Mouse (Mus musculus) adrenal gland, postnatal 4 days (tissue): ENCODE measurements around the gene Troap. TPM values are rescaled to one million over a fixed set of nuclear protein-coding genes. Genes with fewer than 3 reads are reported as not detected.
A peak's percentile ranks its signal among the peaks of the same experiment; 100 is the strongest.

ENCODE experiments used
- DNase-seq, 2 experiments: peaks; one replicate each; pipeline ENCODE4 v3.0.0; 2021 to 2022; ENCODE audit warnings: low spot score in 2 of 2, mixed read lengths in 2 of 2
- total RNA-seq, 2 experiments: library from RNA; stranded (reverse); gene quantifications; 2 replicates each; pipeline ENCODE4 v1.2.3; 2021

The Troap gene
- total RNA-seq, 2 experiments from 2014 or later, result 14.5 to 17.1 TPM

- DNase-seq, result no peak
Observed at GRCm38 (mm10) chr15:99083867-99084557, 9.6 kb downstream of the Troap start.

- no peak for DNase-seq
Observed at GRCm38 (mm10) chr15:99084618-99085017, 10.2 kb downstream of the Troap start.

GRCm38 (mm10) chr15:99085997-99086396 is 11.6 kb downstream of the Troap start:
- DNase-seq, result no peak

- DNase-seq, result no peak
Observed at GRCm38 (mm10) chr15:99087253-99088075, 13.1 kb downstream of the Troap start, which contains the start of gene C1ql4. Gene C1ql4, minus strand, starts transcription at chr15:99087817.

- DNase-seq, result peak; percentile 68 to 81
Observed at GRCm38 (mm10) chr15:99088292-99088691, 13.9 kb downstream of the Troap start.

- no peak for DNase-seq
Observed at GRCm38 (mm10) chr15:99089069-99089468, 14.7 kb downstream of the Troap start.

GRCm38 (mm10) chr15:99092870-99093269 is 18.5 kb downstream of the Troap start, which contains the start of gene Dnajc22:
Gene Dnajc22, plus strand, starts transcription at chr15:99093170.
- DNase-seq, result no peak

- no peak for DNase-seq
Observed at GRCm38 (mm10) chr15:99093291-99094258, 19.2 kb downstream of the Troap start.

- DNase-seq, result no peak
Observed at GRCm38 (mm10) chr15:99094631-99095270, 20.4 kb downstream of the Troap start.

- DNase-seq, result no peak
Observed at GRCm38 (mm10) chr15:99095356-99095755, 21.0 kb downstream of the Troap start.

GRCm38 (mm10) chr15:99096061-99096793 is 21.9 kb downstream of the Troap start:
- no peak for DNase-seq

- no peak for DNase-seq
Observed at GRCm38 (mm10) chr15:99096831-99097500, 22.6 kb downstream of the Troap start.

- no peak for DNase-seq
Observed at GRCm38 (mm10) chr15:99097840-99098492, 23.6 kb downstream of the Troap start.

- DNase-seq, result no peak
Observed at GRCm38 (mm10) chr15:99098493-99098861, 24.1 kb downstream of the Troap start.

GRCm38 (mm10) chr15:99099139-99099556 is 24.8 kb downstream of the Troap start:
- DNase-seq, result no peak

GRCm38 (mm10) chr15:99099984-99100383 is 25.6 kb downstream of the Troap start:
- DNase-seq, result no peak

- DNase-seq, result no peak
Observed at GRCm38 (mm10) chr15:99105238-99105637, 30.9 kb downstream of the Troap start.

GRCm38 (mm10) chr15:99107866-99108265 is 33.5 kb downstream of the Troap start:
- DNase-seq, result no peak

GRCm38 (mm10) chr15:99111139-99111538 is 36.8 kb downstream of the Troap start:
- DNase-seq, result no peak
